Mouse (Mus musculus): ENCODE data around the gene Olfr693.
"Not testable (repeated sequence)": the region's sequence is repeated elsewhere in the genome, so short reads cannot be mapped to it uniquely, and the experiment has no call there.

Gene Olfr693

DNA sequence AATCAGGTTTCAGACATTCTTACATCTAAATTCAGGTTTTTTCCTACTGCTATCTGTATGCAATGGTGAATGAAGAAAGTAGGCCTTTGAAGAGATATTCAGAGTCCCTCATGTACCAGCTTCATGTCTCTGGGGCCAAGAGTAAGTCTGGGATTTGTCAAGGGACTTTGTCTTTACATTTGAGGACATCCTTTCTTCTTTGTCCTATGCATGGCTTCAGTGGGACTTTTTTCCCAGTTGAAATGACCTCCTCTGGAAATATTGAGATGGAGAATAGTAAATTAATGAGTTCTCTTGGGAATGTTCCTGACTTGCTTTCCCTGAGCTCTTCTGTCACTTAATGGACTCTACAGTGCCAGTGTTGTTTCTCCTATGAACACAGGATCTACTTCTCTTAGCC, at the start of gene Olfr693:
TSS of gene Olfr693 (minus strand) at position 101 of the 400 bp plus-strand sequence.
- no peak for DNase-seq (ENCODE audit: low read depth, low spot score)

DNA sequence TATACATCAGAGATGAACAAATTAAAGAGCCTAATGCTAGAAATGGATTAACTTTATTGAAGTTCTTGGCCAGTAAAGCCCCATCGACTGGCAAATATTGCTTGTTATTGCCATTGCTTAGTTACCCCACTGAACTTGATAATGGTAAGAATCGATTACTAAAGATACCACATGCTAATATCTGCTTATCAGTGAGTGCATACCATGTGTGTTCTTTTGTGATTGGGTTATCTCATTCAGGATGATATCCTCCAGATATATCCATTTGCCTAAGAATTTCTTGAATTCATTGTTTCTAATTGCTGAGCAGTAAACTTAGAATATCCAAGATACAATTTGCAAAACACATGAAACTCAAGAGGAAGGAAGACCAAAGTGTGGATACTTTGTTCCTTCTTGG, 45.3 kb upstream of the Olfr693 start:
- DNase-seq (ENCODE audit: low read depth, low spot score) = not testable (repeated sequence)

DNA sequence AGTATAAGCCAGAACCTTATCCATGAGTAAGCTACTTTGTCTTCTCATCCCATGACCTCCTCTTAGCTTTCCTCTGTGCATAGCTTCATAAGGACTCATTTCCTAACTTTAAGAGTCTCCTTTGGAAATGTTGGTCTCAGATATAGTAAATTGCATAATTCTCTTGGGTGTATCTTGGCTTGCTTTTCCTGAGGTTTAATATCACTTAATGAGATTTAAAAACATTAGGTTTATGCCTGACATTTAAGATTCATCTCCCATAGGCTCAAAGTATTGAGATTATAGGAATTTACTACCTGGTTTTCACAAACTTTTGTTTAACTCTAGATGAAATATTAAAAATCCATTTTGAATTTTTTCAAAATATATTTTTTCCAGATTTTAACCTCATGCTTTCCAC, 35.9 kb upstream of the Olfr693 start, which contains the start of gene Olfr695:
TSS of gene Olfr695 (minus strand) at position 101 of the 400 bp plus-strand sequence.
- DNase-seq (ENCODE audit: low read depth, low spot score) = no peak

DNA sequence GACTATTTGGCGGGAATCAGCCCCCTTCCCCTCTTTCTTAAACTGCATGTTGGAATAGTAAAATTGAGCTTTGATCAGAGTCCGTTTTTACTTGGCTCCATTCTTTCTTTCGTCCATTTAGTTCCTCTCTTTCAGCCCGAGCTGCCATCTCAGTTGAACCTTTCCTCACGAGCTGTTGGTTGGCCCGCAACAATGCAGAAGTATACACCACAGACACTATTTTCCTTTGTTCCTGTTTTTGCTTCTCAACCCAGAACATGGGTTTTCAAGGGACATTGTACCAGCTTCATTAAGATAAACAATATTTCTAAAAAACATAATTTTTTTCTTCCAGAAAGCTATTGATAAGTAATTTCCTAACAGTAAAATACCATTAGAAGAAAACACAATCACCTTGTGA, 31.1 kb upstream of the Olfr693 start:
- no peak for DNase-seq (ENCODE audit: low read depth, low spot score)

DNA sequence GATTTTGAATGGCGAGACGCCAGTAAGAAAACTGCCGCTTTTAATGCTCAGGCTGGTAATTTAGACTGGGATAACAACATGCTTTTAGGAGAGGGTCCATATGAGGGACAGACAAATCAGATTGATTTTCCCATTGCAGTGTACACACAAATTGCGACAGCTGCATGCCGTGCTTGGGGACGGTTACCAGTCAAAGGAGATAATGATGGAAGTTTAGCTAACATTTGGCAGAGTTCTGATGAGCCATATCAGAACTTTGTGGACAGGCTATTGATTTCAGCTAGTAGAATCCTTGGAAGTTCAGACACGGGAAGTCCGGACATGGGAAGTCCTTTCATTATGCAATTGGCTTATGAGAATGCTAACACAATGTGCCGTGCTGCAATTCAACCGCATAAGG, 27.3 kb upstream of the Olfr693 start:
- DNase-seq (ENCODE audit: low read depth, low spot score) = peak; percentile 14

DNA sequence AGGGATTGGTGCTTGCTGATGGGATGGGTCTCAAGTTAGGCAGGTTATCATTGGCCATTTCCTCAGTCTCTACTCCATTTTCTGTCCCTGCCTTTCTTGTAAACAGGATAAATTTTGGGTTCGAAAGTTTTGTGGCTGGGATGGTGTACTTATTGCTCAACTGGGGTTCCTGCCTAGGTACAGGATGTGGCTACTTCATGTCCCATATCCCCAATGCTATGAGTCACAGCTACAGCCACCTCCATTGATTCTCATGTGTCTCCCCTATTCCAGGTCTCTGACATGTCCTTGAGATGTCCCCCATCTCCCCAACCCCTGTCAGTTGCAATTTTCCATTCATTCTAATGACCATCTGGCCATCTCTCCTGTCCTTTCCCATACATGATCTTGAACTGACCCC, 16.5 kb upstream of the Olfr693 start:
- no peak for DNase-seq (ENCODE audit: low read depth, low spot score)

DNA sequence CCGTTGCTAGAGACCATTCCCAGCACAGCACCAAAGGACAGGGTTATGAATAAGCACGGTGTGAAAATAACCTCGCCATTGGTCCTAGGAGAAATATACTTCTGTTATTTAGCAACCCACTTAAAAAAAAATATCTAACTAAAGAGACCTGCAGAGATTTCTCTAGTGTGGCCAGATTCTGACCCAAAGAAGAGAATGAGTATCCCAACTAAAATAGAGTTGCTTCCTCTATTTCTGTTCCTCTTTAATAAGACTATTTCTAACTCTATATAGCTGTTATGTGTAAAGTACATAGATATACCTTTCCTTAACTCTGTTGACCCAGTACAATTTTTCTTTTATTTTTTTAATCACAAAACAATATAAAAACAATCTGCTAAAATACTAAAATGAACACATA, 12.6 kb upstream of the Olfr693 start:
- no peak for DNase-seq (ENCODE audit: low read depth, low spot score)

DNA sequence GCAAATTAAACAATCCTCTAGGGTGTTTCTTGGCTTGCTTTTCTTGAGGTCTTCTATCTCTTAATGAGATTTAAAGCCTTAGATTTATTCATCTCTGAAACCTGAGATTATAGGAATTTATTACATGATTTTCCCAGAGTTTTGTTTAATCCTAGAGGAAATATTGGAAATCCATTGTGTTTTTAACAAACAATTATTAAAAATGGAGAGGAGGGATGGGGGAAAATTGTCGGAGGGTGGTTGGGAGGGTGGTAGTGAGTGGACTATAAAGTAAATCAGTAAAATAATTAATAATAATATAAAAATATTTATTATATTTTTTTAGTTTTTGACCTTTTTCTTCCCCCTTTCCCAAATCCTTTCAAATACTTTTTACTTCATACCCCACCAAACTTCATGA, 11.3 kb upstream of the Olfr693 start, which contains the start of gene Olfr694:
TSS of gene Olfr694 (minus strand) at position 101 of the 400 bp plus-strand sequence.
- DNase-seq (ENCODE audit: low read depth, low spot score) = no peak

DNA sequence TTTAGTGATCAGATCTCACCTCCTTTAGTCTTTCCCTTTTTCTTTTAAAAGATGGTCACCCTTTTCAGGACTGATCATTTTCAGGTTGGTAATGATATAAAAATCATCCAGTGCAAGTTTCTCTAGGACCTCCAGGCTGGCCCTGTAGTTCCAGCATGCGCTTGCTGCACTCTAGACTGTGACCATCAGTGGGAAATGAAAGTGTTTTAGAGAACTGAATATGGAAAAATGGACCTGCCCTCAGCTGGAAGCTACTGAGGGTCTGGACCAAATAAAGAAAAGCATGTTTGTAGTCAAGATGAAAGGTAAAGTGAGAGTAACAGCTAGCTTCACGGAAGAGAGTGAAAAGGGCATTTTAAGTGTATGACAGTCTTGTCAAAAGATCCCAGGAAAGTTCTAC, 5.0 kb upstream of the Olfr693 start:
- no peak for DNase-seq (ENCODE audit: low read depth, low spot score)

DNA sequence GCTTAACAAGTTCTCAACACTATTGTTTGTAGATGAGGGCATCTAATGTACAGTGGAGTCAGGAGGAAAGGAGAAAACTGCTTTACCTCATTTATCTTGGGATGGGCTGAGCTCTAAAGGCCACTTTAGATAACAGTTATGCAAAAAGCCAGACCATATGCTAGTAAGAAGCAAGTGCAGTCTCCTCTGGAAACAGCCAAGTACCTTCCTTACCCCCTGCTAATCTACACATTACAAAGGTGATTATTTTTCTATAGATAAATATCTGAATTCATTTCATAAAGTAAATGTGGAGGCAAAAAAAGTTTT, 28.1 kb downstream of the Olfr693 start:
- no peak for DNase-seq (ENCODE audit: low read depth, low spot score)

DNA sequence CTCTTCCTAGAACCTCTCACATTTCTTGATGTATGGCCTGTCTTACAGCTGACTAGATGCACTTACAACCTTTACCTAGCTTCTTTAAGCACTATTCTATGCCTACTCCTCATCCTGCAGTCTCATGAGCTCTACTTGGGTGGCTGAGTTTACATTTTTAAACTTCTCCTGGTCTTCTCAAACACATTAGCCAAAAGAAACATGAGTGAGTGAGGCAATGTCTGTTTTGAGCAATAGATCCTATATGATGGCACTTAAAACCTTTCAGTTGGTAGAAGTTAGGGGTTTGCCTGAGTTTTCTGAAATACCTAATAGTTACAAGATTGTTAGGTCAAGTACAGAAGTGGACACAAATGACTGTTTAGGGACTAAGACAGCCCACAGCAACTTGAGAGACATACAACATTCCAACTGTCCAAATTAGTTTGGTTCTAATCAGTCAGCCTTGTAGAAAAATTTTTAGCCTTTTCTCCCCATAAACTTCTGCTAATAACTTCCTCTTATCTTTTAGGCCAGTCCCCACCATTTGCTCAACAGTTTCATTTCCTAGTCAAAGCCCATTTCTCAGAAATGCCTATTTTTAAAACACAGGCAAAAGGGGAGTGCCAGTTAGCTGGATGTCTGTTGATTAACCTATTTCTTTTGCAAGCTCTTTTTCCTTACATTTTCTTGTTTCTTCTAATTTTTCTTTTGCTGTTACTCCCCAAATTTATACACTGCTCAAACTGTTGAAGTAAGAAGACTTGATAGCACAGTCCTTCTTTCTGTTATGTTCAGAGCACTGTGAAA, 28.6 kb downstream of the Olfr693 start:
- DNase-seq (ENCODE audit: low read depth, low spot score) = no peak

DNA sequence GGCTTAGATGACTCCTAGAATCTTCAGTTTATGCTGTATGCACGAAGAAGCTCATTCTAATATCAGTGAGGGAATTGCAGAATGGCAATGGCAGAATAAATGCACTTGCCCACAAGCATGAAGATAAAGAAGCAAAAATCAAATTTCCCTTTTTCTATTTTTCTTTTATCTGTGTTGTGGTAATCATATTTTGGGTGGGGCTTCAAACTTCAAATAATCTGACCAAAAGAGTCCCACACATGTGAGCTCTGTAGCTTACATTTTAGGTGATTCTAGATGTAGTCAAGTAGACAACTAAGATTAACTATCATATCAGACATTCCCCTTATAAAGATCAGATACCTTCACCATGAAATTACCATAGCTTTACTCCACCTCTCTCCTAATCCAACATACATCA, 30.6 kb downstream of the Olfr693 start:
- no peak for DNase-seq (ENCODE audit: low read depth, low spot score)

DNA sequence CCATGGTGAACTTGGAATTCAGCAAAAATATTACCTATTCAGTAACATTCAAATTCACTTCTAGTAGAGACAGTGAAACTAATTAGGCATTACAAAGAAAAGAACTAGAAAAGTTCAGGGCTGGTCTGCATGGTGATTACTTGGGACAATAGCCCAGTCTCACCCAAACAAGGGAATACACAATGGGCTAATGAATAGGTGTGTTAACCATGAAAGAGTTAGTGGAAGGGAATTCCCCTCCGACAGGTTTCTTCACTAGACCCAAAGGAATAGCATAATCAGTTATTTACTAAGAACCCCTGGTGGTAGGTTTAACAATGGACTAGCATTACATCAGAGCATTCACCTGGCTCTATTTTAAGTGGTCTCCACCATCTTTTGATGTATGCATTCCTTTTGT, 35.1 kb downstream of the Olfr693 start:
- DNase-seq (ENCODE audit: low read depth, low spot score) = peak; percentile 36

DNA sequence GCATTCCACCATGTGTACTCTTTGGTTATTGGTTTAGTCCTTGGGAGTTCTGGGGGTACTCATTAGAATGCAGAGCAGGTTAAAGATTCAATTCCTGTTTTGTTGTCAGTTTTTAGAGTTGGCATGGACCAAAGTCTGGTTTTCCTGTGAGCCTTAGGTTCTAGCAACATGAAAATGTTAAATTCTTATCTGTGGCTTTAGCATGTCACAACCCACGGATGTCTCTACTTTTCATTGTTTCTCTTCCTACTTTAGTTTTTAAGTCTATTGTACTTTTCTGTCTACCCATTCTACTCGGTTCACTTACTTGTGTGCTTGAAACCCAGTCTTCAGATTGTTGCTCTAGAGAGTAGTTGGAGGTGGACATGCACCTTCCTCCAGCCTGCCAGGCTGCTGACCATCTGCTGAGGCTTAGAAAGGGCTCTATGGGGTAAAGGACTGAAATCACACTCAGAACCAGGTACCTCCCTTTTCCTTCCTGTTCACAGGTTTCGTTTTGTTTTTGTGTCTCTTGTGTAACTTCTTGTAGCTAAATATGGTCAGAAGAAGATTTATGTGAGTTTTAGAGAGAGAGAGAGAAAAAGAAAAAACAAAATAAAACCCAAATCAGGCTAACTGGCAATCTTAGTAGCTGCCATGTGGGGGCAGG, 36.0 kb downstream of the Olfr693 start:
- no peak for DNase-seq (ENCODE audit: low read depth, low spot score)

DNA sequence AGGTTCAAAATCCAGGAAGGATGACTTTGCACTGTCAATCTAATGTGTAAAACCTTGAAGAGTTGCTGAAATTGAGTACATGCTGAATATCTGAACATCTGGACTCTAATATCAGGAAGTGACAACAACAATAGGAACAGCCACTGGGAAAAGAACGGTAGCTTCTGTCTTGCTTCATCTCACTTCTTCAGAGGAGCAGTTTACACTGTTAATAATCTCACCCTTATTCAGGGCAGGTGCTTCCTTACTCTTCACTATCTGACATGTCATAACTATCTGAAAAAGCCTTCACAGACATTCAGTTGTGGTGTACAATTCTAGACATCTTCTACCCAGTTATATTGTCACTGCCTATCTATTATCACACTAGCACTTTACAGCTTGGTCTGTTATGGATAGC, 39.5 kb downstream of the Olfr693 start:
- no peak for DNase-seq (ENCODE audit: low read depth, low spot score)

DNA sequence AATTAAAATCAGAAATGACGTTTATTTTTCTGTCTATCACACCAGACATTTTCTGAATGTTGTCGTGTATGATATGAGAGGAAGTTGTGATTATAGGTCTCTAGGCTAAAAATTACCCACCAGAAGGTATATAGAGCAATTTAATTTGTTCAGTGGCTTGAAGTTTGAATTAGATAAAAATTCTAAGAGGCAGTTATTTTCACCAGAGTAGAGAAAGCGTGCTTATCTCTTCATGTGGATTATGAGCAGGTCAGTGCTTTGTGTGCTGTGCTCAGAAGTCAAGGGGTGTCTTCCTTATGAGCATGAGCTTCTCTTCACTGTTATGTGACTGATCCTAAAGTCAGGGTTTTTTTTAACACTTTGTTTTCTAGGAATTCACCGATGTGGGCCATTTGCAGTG, 44.8 kb downstream of the Olfr693 start:
- no peak for DNase-seq (ENCODE audit: low read depth, low spot score)

Data from R1 (cell line).